9 mouse cellular contexts compared by ENCODE assay signal in genomic region chr11:63134742-63135482, GRCm38 (mm10). TPM values are rescaled to one million over a fixed set of nuclear protein-coding genes. Genes with fewer than 3 reads are reported as not detected.
DNase-seq lines count a peak whose midpoint lies in the region; ATAC-seq and TF ChIP-seq lines count a peak whose summit lies in the region.
"Had no signal": no experiment of that assay in that cellular context is flagged by ENCODE, and none has a peak within 500 bp of the region (broad histone marks: within the 10 kb centered on the region; RNA-seq: fewer than 3 reads in every experiment).

No protein-coding gene starts in this region.

- H3K4me1 ChIP-seq in forebrain, postnatal 0 days (ENCODE audit: insufficient read depth): peaks cover 3% of the 10 kb centered on the region; the same call in 1 of the 2 replicates
- H3K4me1 ChIP-seq in forebrain, embryonic 12.5 days: peaks cover 31% of the 10 kb centered on the region
- peaks cover 8% of the 10 kb centered on the region; the same call in 1 of the 2 replicates for H3K4me1 ChIP-seq in intestine, postnatal 0 days (replicated peaks; ENCODE audit: control insufficient read depth, insufficient read depth, low read length)

- H3K4me2 ChIP-seq in forebrain, postnatal 0 days (ENCODE audit: low read depth): no peak overlapping the region
- H3K4me2 ChIP-seq in forebrain, embryonic 12.5 days: no peak overlapping the region
- H3K4me2 ChIP-seq in intestine, postnatal 0 days (replicated peaks; ENCODE audit: low read depth): no peak overlapping the region

- CTCF ChIA-PET in Patski (lab: Charles Lee): interaction anchor here (0.6 to 3.4 kb wide), 23 partner anchors 10 to 233 kb away, joined by 3 to 42 read pairs (median 5); no protein-coding TSS in a partner anchor

- H3K4me3 ChIP-seq in forebrain, postnatal 0 days (ENCODE audit: low read depth, low read length): no peak overlapping the region
- H3K4me3 ChIP-seq in forebrain, embryonic 12.5 days (replicated peaks): no peak overlapping the region
- no peak overlapping the region for H3K4me3 ChIP-seq in left cerebral cortex, adult 2 months
- H3K4me3 ChIP-seq in intestine, postnatal 0 days (ENCODE audit: low read depth, low read length): no peak overlapping the region

- intact Hi-C loops in left cerebral cortex, adult 2 months (cut with DNase I): loop anchor here (1.0 to 10.0 kb wide), 6 partner anchors 110 to 393 kb away; no protein-coding TSS in a partner anchor

- 0 out of 2 replicates have a peak overlapping the region, but pooled peaks have one; percentile 14 for H3K9ac ChIP-seq in forebrain, postnatal 0 days
- no peak overlapping the region for H3K9ac ChIP-seq in forebrain, embryonic 12.5 days
- H3K9ac ChIP-seq in intestine, postnatal 0 days (ENCODE audit: low read depth, low read length): no peak overlapping the region
- H3K9ac ChIP-seq: liver, postnatal 0 days had no signal

- in situ Hi-C loops in Patski (cut with MboI; ENCODE audit: low pct_unique_long_range_greater_than_20kb): loop anchor here (5.0 to 10.0 kb wide), 3 partner anchors 110 to 213 kb away; no protein-coding TSS in a partner anchor

- DNase-seq in forebrain, postnatal 0 days: no peak
- peak in 1 of 2 experiments; percentile 32 for DNase-seq in left cerebral cortex, adult 2 months (ENCODE audit: extremely low spot score in 1 of 2, low spot score in 2 of 2)
- DNase-seq in left cerebral cortex, adult 11 months (ENCODE audit: low spot score): no peak
- DNase-seq in Patski (ENCODE audit: low read depth, low spot score): no peak
- DNase-seq in thymus, postnatal 14 days: no peak

- no peaks in the 10 kb centered on the region for H3K36me3 ChIP-seq in forebrain, postnatal 0 days (ENCODE audit: insufficient read depth)
- H3K36me3 ChIP-seq in forebrain, embryonic 12.5 days (replicated peaks): no peaks in the 10 kb centered on the region
- H3K36me3 ChIP-seq in intestine, postnatal 0 days (ENCODE audit: control insufficient read depth, insufficient read depth): 0 out of 2 replicates have a peak, but pooled peaks cover 3% of the 10 kb centered on the region

- H3K27ac ChIP-seq in forebrain, postnatal 0 days (ENCODE audit: low read depth, low read length): no peak overlapping the region
- no peak overlapping the region for H3K27ac ChIP-seq in forebrain, embryonic 12.5 days
- H3K27ac ChIP-seq in left cerebral cortex, adult 2 months: peak overlapping the region; percentile 56
- peak overlapping the region; percentile 15; the same call in 1 of the 2 replicates for H3K27ac ChIP-seq in intestine, postnatal 0 days (ENCODE audit: low read depth, low read length)

- 61% methylated on average over 15 of the region's 15 CpGs for WGBS in forebrain, postnatal 0 days
- WGBS in forebrain, embryonic 12.5 days: 75% methylated on average over 15 of the region's 15 CpGs
- 71% methylated on average over 15 of the region's 15 CpGs for WGBS in intestine, postnatal 0 days

- TF ChIP-seq CTCF in forebrain, postnatal 0 days (IDR thresholded peaks at IDR 0.05; ENCODE audit: low read depth): no peak
- no peak for TF ChIP-seq CTCF in left cerebral cortex, adult 2 months (IDR thresholded peaks at IDR 0.05)
- no peak for TF ChIP-seq CTCF in Patski (IDR thresholded peaks at IDR 0.05)
- TF ChIP-seq CTCF in intestine, postnatal 0 days (IDR thresholded peaks at IDR 0.05; ENCODE audit: low read depth): no peak

- POLR2A ChIA-PET in Patski (lab: Charles Lee): interaction anchor here (0.6 to 1.5 kb wide), 5 partner anchors 11 to 219 kb away, joined by 3 to 7 read pairs (median 3); no protein-coding TSS in a partner anchor

- ATAC-seq in forebrain, postnatal 0 days: no peak
- ATAC-seq in forebrain, embryonic 12.5 days (ENCODE audit: low FRiP score): no peak
- ATAC-seq in Patski: peak; percentile 40
- no peak for ATAC-seq in intestine, postnatal 0 days
- no peak for ATAC-seq in erythroid progenitor cell, adult 5-6 weeks (replicated peaks; ENCODE audit: low FRiP score, poor library complexity, severe bottlenecking)
- ATAC-seq: liver, postnatal 0 days had no signal

- no peaks in the 10 kb centered on the region for H3K9me3 ChIP-seq in forebrain, postnatal 0 days (ENCODE audit: low read length)
- no peaks in the 10 kb centered on the region for H3K9me3 ChIP-seq in forebrain, embryonic 12.5 days
- H3K9me3 ChIP-seq in intestine, postnatal 0 days (ENCODE audit: control insufficient read depth): no peaks in the 10 kb centered on the region

- H3K27me3 ChIP-seq in forebrain, postnatal 0 days (ENCODE audit: insufficient read depth, low read length): peaks cover 20% of the 10 kb centered on the region
- peaks cover 53% of the 10 kb centered on the region for H3K27me3 ChIP-seq in forebrain, embryonic 12.5 days
- H3K27me3 ChIP-seq in Patski: no peaks in the 10 kb centered on the region
- peaks cover 45% of the 10 kb centered on the region for H3K27me3 ChIP-seq in intestine, postnatal 0 days (replicated peaks; ENCODE audit: control insufficient read depth, insufficient read depth, low read length)

RNA-seq across cellular contexts. Expression of gene Pmp22, which starts 6.1 kb away (rescaled TPM):
- 12.9 and 31.7 TPM in 2 replicates for total RNA-seq in forebrain, postnatal 0 days (2014; rRNA removed)
- polyA plus RNA-seq in forebrain, postnatal 0 days (2015; fragmentation: Nextera tagmentation; extraction: Ambion mirVana): 33.5 and 34.5 TPM in 2 replicates
- polyA plus RNA-seq in forebrain, embryonic 12.5 days (2016; fragmentation: Nextera tagmentation; extraction: Ambion mirVana): 14.9 and 20.5 TPM in 2 replicates
- total RNA-seq in left cerebral cortex, adult 2 months (2021): 10 to 100 TPM; 25.7 to 27.5 TPM
- 6.5 TPM for polyA plus RNA-seq in Patski (2021)
- polyA plus RNA-seq in intestine, postnatal 0 days (2015; fragmentation: Nextera tagmentation; extraction: Ambion mirVana): 49.1 and 54.0 TPM in 2 replicates
- total RNA-seq in erythroid progenitor cell, adult 5-6 weeks (2015; ENCODE audit: low replicate concordance): 1.7 and 1.8 TPM in 2 replicates
- total RNA-seq in erythroid progenitor cell, adult 5-6 weeks (2017; ENCODE audit: low replicate concordance): 1.2 TPM in 1 of 2 replicates, not detected in the other

Comparison
In these comparisons a context has a peak if more than half of its experiments do, and no peak if none do; other contexts are left out.
1. H3K27ac ChIP-seq: peak in left cerebral cortex, adult 2 months (single experiment) and intestine, postnatal 0 days (single experiment); none in forebrain, postnatal 0 days (single experiment) and forebrain, embryonic 12.5 days (single experiment).